Mouse (Mus musculus): Measurements from ENCODE around the gene Pakap. TPM values are rescaled to one million over a fixed set of nuclear protein-coding genes. Genes with fewer than 3 reads are reported as not detected.

The Pakap gene
- polyA plus RNA-seq, 1 experiment from 2014 or later = 22.9 TPM

GRCm38 (mm10) chr4:57856673-57857072 is 288.7 kb downstream of the Pakap start:
- no peak overlapping the region for H3K4me3 ChIP-seq (ENCODE audit: low read depth, low read length)
- 94% methylated on average over 10 of the region's 10 CpGs for WGBS
- ATAC-seq (replicated peaks; ENCODE audit: insufficient number of reproducible peaks, low FRiP score, low TSS enrichment, low read depth) = no peak
- H3K4me2 ChIP-seq (ENCODE audit: low read depth, low read length) = no peak overlapping the region
- H3K4me1 ChIP-seq (ENCODE audit: control insufficient read depth, insufficient read depth, low read length) = no peaks in the 10 kb centered on the region
- no peaks in the 10 kb centered on the region for H3K27me3 ChIP-seq (ENCODE audit: control insufficient read depth, insufficient read depth, low read length)
- H3K9ac ChIP-seq (replicated peaks; ENCODE audit: low read length) = no peak overlapping the region
- H3K9me3 ChIP-seq (replicated peaks; ENCODE audit: control insufficient read depth, low read length) = no peaks in the 10 kb centered on the region
- no peak for DNase-seq (ENCODE audit: low spot score)
- peaks cover 25% of the 10 kb centered on the region for H3K36me3 ChIP-seq (replicated peaks; ENCODE audit: control insufficient read depth, insufficient read depth, low read depth, low read length)
- no peak overlapping the region for H3K27ac ChIP-seq (replicated peaks; ENCODE audit: low read depth, low read length)

- no peaks in the 10 kb centered on the region for H3K27me3 ChIP-seq (ENCODE audit: control insufficient read depth, insufficient read depth, low read length)
- H3K27ac ChIP-seq (replicated peaks; ENCODE audit: low read depth, low read length) = no peak overlapping the region
- DNase-seq (ENCODE audit: low spot score) (no peak), ATAC-seq (replicated peaks; ENCODE audit: insufficient number of reproducible peaks, low FRiP score, low TSS enrichment, low read depth) (no peak)
- no peak overlapping the region for H3K9ac ChIP-seq (replicated peaks; ENCODE audit: low read length)
- H3K36me3 ChIP-seq (replicated peaks; ENCODE audit: control insufficient read depth, insufficient read depth, low read depth, low read length) = peaks cover 20% of the 10 kb centered on the region
- H3K4me3 ChIP-seq (ENCODE audit: low read depth, low read length) = no peak overlapping the region
- no peaks in the 10 kb centered on the region for H3K9me3 ChIP-seq (replicated peaks; ENCODE audit: control insufficient read depth, low read length)
- WGBS = 84% methylated on average over 6 of the region's 6 CpGs
- no peak overlapping the region for H3K4me2 ChIP-seq (ENCODE audit: low read depth, low read length)
- H3K4me1 ChIP-seq (ENCODE audit: control insufficient read depth, insufficient read depth, low read length) = no peaks in the 10 kb centered on the region
Observed at GRCm38 (mm10) chr4:57860204-57860611, 292.2 kb downstream of the Pakap start.

GRCm38 (mm10) chr4:57861166-57861565 is 293.2 kb downstream of the Pakap start:
- H3K4me1 ChIP-seq (ENCODE audit: control insufficient read depth, insufficient read depth, low read length) = no peaks in the 10 kb centered on the region
- no peak overlapping the region for H3K4me3 ChIP-seq (ENCODE audit: low read depth, low read length)
- ATAC-seq (replicated peaks; ENCODE audit: insufficient number of reproducible peaks, low FRiP score, low TSS enrichment, low read depth) = no peak
- H3K9me3 ChIP-seq (replicated peaks; ENCODE audit: control insufficient read depth, low read length) = no peaks in the 10 kb centered on the region
- H3K9ac ChIP-seq (replicated peaks; ENCODE audit: low read length) = no peak overlapping the region
- DNase-seq (ENCODE audit: low spot score) = no peak
- H3K27ac ChIP-seq (replicated peaks; ENCODE audit: low read depth, low read length) = no peak overlapping the region
- peaks cover 11% of the 10 kb centered on the region for H3K36me3 ChIP-seq (replicated peaks; ENCODE audit: control insufficient read depth, insufficient read depth, low read depth, low read length)
- no peak overlapping the region for H3K4me2 ChIP-seq (ENCODE audit: low read depth, low read length)
- 65% methylated on average over 6 of the region's 6 CpGs for WGBS
- H3K27me3 ChIP-seq (ENCODE audit: control insufficient read depth, insufficient read depth, low read length) = no peaks in the 10 kb centered on the region

- Histone ChIP-seq H3K4me2 (ENCODE audit: low read depth, low read length) (no peak overlapping the region), H3K27ac (replicated peaks; ENCODE audit: low read depth, low read length) (no peak overlapping the region), H3K4me3 (ENCODE audit: low read depth, low read length) (no peak overlapping the region), H3K9ac (replicated peaks; ENCODE audit: low read length) (no peak overlapping the region), H3K9me3 (replicated peaks; ENCODE audit: control insufficient read depth, low read length) (no peaks in the 10 kb centered on the region), H3K36me3 (replicated peaks; ENCODE audit: control insufficient read depth, insufficient read depth, low read depth, low read length) (peaks cover 5% of the 10 kb centered on the region), H3K27me3 (ENCODE audit: control insufficient read depth, insufficient read depth, low read length) (no peaks in the 10 kb centered on the region), H3K4me1 (ENCODE audit: control insufficient read depth, insufficient read depth, low read length) (no peaks in the 10 kb centered on the region)
- no peak for DNase-seq (ENCODE audit: low spot score)
- ATAC-seq (replicated peaks; ENCODE audit: insufficient number of reproducible peaks, low FRiP score, low TSS enrichment, low read depth) = no peak
- 85% methylated on average over 8 of the region's 8 CpGs for WGBS
Observed at GRCm38 (mm10) chr4:57861856-57862255, 293.9 kb downstream of the Pakap start.

- no peaks in the 10 kb centered on the region for H3K27me3 ChIP-seq (ENCODE audit: control insufficient read depth, insufficient read depth, low read length)
- H3K27ac ChIP-seq (replicated peaks; ENCODE audit: low read depth, low read length) = no peak overlapping the region
- no peaks in the 10 kb centered on the region for H3K4me1 ChIP-seq (ENCODE audit: control insufficient read depth, insufficient read depth, low read length)
- no peak for DNase-seq (ENCODE audit: low spot score)
- no peaks in the 10 kb centered on the region for H3K9me3 ChIP-seq (replicated peaks; ENCODE audit: control insufficient read depth, low read length)
- 83% methylated on average over 9 of the region's 9 CpGs for WGBS
- H3K4me2 ChIP-seq (ENCODE audit: low read depth, low read length) = no peak overlapping the region
- H3K4me3 ChIP-seq (ENCODE audit: low read depth, low read length) = no peak overlapping the region
- H3K9ac ChIP-seq (replicated peaks; ENCODE audit: low read length) = no peak overlapping the region
- H3K36me3 ChIP-seq (replicated peaks; ENCODE audit: control insufficient read depth, insufficient read depth, low read depth, low read length) = no peaks in the 10 kb centered on the region
- ATAC-seq (replicated peaks; ENCODE audit: insufficient number of reproducible peaks, low FRiP score, low TSS enrichment, low read depth) = no peak
Observed at GRCm38 (mm10) chr4:57862269-57862986, 294.4 kb downstream of the Pakap start.

GRCm38 (mm10) chr4:57866088-57866487 is 298.1 kb downstream of the Pakap start:
- ATAC-seq (replicated peaks; ENCODE audit: insufficient number of reproducible peaks, low FRiP score, low TSS enrichment, low read depth) = no peak
- Histone ChIP-seq H3K9ac (replicated peaks; ENCODE audit: low read length) (no peak overlapping the region), H3K4me1 (ENCODE audit: control insufficient read depth, insufficient read depth, low read length) (no peaks in the 10 kb centered on the region), H3K4me2 (ENCODE audit: low read depth, low read length) (no peak overlapping the region), H3K4me3 (ENCODE audit: low read depth, low read length) (no peak overlapping the region), H3K36me3 (replicated peaks; ENCODE audit: control insufficient read depth, insufficient read depth, low read depth, low read length) (no peaks in the 10 kb centered on the region; the same call in 1 of the 2 replicates), H3K9me3 (replicated peaks; ENCODE audit: control insufficient read depth, low read length) (no peaks in the 10 kb centered on the region), H3K27ac (replicated peaks; ENCODE audit: low read depth, low read length) (no peak overlapping the region), H3K27me3 (ENCODE audit: control insufficient read depth, insufficient read depth, low read length) (no peaks in the 10 kb centered on the region)
- WGBS = 13% methylated on average over 2 of the region's 2 CpGs
- DNase-seq (ENCODE audit: low spot score) = peak; percentile 59

- Histone ChIP-seq H3K27me3 (ENCODE audit: control insufficient read depth, insufficient read depth, low read length) (no peaks in the 10 kb centered on the region), H3K4me3 (ENCODE audit: low read depth, low read length) (no peak overlapping the region), H3K9ac (replicated peaks; ENCODE audit: low read length) (0 out of 2 replicates have a peak overlapping the region, but pooled peaks have one; percentile 7), H3K27ac (replicated peaks; ENCODE audit: low read depth, low read length) (no peak overlapping the region), H3K4me2 (ENCODE audit: low read depth, low read length) (no peak overlapping the region), H3K36me3 (replicated peaks; ENCODE audit: control insufficient read depth, insufficient read depth, low read depth, low read length) (no peaks in the 10 kb centered on the region; the same call in 1 of the 2 replicates), H3K9me3 (replicated peaks; ENCODE audit: control insufficient read depth, low read length) (no peaks in the 10 kb centered on the region), H3K4me1 (ENCODE audit: control insufficient read depth, insufficient read depth, low read length) (no peaks in the 10 kb centered on the region)
- ATAC-seq (replicated peaks; ENCODE audit: insufficient number of reproducible peaks, low FRiP score, low TSS enrichment, low read depth) = no peak
- 57% methylated on average over 9 of the region's 9 CpGs for WGBS
- no peak for DNase-seq (ENCODE audit: low spot score)
Observed at GRCm38 (mm10) chr4:57866990-57867389, 299.0 kb downstream of the Pakap start.

GRCm38 (mm10) chr4:57867454-57867853 is 299.5 kb downstream of the Pakap start:
- Histone ChIP-seq H3K9me3 (replicated peaks; ENCODE audit: control insufficient read depth, low read length) (no peaks in the 10 kb centered on the region), H3K4me2 (ENCODE audit: low read depth, low read length) (no peak overlapping the region), H3K4me3 (ENCODE audit: low read depth, low read length) (no peak overlapping the region), H3K27me3 (ENCODE audit: control insufficient read depth, insufficient read depth, low read length) (no peaks in the 10 kb centered on the region), H3K36me3 (replicated peaks; ENCODE audit: control insufficient read depth, insufficient read depth, low read depth, low read length) (no peaks in the 10 kb centered on the region; the same call in 1 of the 2 replicates), H3K27ac (replicated peaks; ENCODE audit: low read depth, low read length) (no peak overlapping the region), H3K4me1 (ENCODE audit: control insufficient read depth, insufficient read depth, low read length) (no peaks in the 10 kb centered on the region), H3K9ac (replicated peaks; ENCODE audit: low read length) (no peak overlapping the region)
- DNase-seq (ENCODE audit: low spot score) (no peak), ATAC-seq (replicated peaks; ENCODE audit: insufficient number of reproducible peaks, low FRiP score, low TSS enrichment, low read depth) (no peak)
- 43% methylated on average over 10 of the region's 10 CpGs for WGBS

All from embryonic facial prominence, embryonic 11.5 days (tissue).